Mouse (Mus musculus) erythroid progenitor cell, adult 5-6 weeks (primary cell): ENCODE data around the gene Plpp2. TPM values are rescaled to one million over a fixed set of nuclear protein-coding genes. Genes with fewer than 3 reads are reported as not detected.

Experiments
- ATAC-seq: replicated peaks from 2 replicates; pipeline ENCODE4 v1.8.0; 2016; ENCODE audit warnings: moderate number of reproducible peaks, mild to moderate bottlenecking, moderate TSS enrichment, inconsistent platforms; ENCODE audit not compliant: poor library complexity, low FRiP score, severe bottlenecking
- total RNA-seq, 2 experiments: library from RNA; stranded (forward) in 1 of 2; stranded (reverse) in 1 of 2; fragments of 150-400 nt in 1 of 2; fragments of 186-747, 209-891 nt in 1 of 2; gene quantifications; 2 replicates each; pipeline versions ENCODE4 v1.2.3 to v1.2.4; 2015 to 2017; ENCODE audit warnings: low replicate concordance in 2 of 2

Plpp2 gene
- total RNA-seq, 2 experiments from 2014 or later, result 2.5 TPM; not detected in 1

- ATAC-seq, result no peak
These were observed 830 bp upstream of the Plpp2 start for GRCm38 (mm10) chr10:79534426-79534825.

GRCm38 (mm10) chr10:79532678-79533077 lies 918 bp downstream of the Plpp2 start:
- no peak for ATAC-seq

GRCm38 (mm10) chr10:79531593-79531992 lies 2.0 kb downstream of the Plpp2 start:
- ATAC-seq, result no peak

- ATAC-seq, result no peak
These were observed 2.9 kb downstream of the Plpp2 start for GRCm38 (mm10) chr10:79530721-79531120.

- ATAC-seq, result no peak
These were observed 3.4 kb downstream of the Plpp2 start for GRCm38 (mm10) chr10:79530241-79530640.

- no peak for ATAC-seq
These were observed 5.5 kb downstream of the Plpp2 start for GRCm38 (mm10) chr10:79528081-79528480.

- no peak for ATAC-seq
These were observed 6.1 kb downstream of the Plpp2 start for GRCm38 (mm10) chr10:79527453-79527845.

- ATAC-seq, result no peak
These were observed 6.7 kb downstream of the Plpp2 start for GRCm38 (mm10) chr10:79526661-79527452.

GRCm38 (mm10) chr10:79525456-79526325 lies 7.9 kb downstream of the Plpp2 start:
- no peak for ATAC-seq

GRCm38 (mm10) chr10:79524433-79524832 lies 9.2 kb downstream of the Plpp2 start:
- no peak for ATAC-seq

GRCm38 (mm10) chr10:79506709-79507108 lies 26.9 kb downstream of the Plpp2 start:
- no peak for ATAC-seq

- ATAC-seq, result no peak
These were observed 30.6 kb downstream of the Plpp2 start for GRCm38 (mm10) chr10:79502830-79503644.

- ATAC-seq, result no peak
These were observed 36.8 kb downstream of the Plpp2 start for GRCm38 (mm10) chr10:79496701-79497288.

- no peak for ATAC-seq
These were observed 37.7 kb downstream of the Plpp2 start for GRCm38 (mm10) chr10:79495886-79496285.

Other genes starting within 250 kb of the Plpp2 start
- gene Vmn2r82, start 177.3 kb downstream of the Plpp2 start, total RNA-seq (2015; ENCODE audit: low replicate concordance), result not detected in 2 replicates
- gene Vmn2r82, start 177.3 kb downstream of the Plpp2 start, total RNA-seq (2017; ENCODE audit: low replicate concordance), result not detected in 2 replicates
- gene Vmn2r83, start 65.1 kb downstream of the Plpp2 start, total RNA-seq (2015; ENCODE audit: low replicate concordance), result not detected in 2 replicates
- gene Vmn2r83, start 65.1 kb downstream of the Plpp2 start, total RNA-seq (2017; ENCODE audit: low replicate concordance), result not detected in 2 replicates
- gene Mier2, start 21.4 kb upstream of the Plpp2 start, total RNA-seq (2015; ENCODE audit: low replicate concordance), result not detected in 2 replicates
- 0.77 TPM in 1 of 2 replicates, not detected in the other for gene Mier2, start 21.4 kb upstream of the Plpp2 start, total RNA-seq (2017; ENCODE audit: low replicate concordance)
- not detected in 2 replicates for gene Theg, start 53.5 kb upstream of the Plpp2 start, total RNA-seq (2015; ENCODE audit: low replicate concordance)
- not detected in 2 replicates for gene Theg, start 53.5 kb upstream of the Plpp2 start, total RNA-seq (2017; ENCODE audit: low replicate concordance)
- gene C2cd4c, start 80.2 kb upstream of the Plpp2 start, total RNA-seq (2015; ENCODE audit: low replicate concordance), result not detected in 2 replicates
- not detected in 2 replicates for gene C2cd4c, start 80.2 kb upstream of the Plpp2 start, total RNA-seq (2017; ENCODE audit: low replicate concordance)
- not detected in 2 replicates for gene Shc2, start 104.1 kb upstream of the Plpp2 start, total RNA-seq (2015; ENCODE audit: low replicate concordance)
- gene Shc2, start 104.1 kb upstream of the Plpp2 start, total RNA-seq (2017; ENCODE audit: low replicate concordance), result not detected in 2 replicates
- gene Odf3l2, start 111.9 kb upstream of the Plpp2 start, total RNA-seq (2015; ENCODE audit: low replicate concordance), result not detected in 2 replicates
- not detected in 2 replicates for gene Odf3l2, start 111.9 kb upstream of the Plpp2 start, total RNA-seq (2017; ENCODE audit: low replicate concordance)
- not detected in 2 replicates for gene Madcam1, start 130.8 kb upstream of the Plpp2 start, total RNA-seq (2015; ENCODE audit: low replicate concordance)
- not detected in 2 replicates for gene Madcam1, start 130.8 kb upstream of the Plpp2 start, total RNA-seq (2017; ENCODE audit: low replicate concordance)
- gene Tpgs1, start 135.6 kb upstream of the Plpp2 start, total RNA-seq (2015; ENCODE audit: low replicate concordance), result 12.2 and 15.9 TPM in 2 replicates
- gene Tpgs1, start 135.6 kb upstream of the Plpp2 start, total RNA-seq (2017; ENCODE audit: low replicate concordance), result 1.9 and 8.3 TPM in 2 replicates
- 42.2 and 66.7 TPM in 2 replicates for gene Cdc34, start 148.4 kb upstream of the Plpp2 start, total RNA-seq (2015; ENCODE audit: low replicate concordance)
- 82.7 and 87.2 TPM in 2 replicates for gene Cdc34, start 148.4 kb upstream of the Plpp2 start, total RNA-seq (2017; ENCODE audit: low replicate concordance)
- not detected in 2 replicates for gene Gzmm, start 155.2 kb upstream of the Plpp2 start, total RNA-seq (2015; ENCODE audit: low replicate concordance)
- not detected in 2 replicates for gene Gzmm, start 155.2 kb upstream of the Plpp2 start, total RNA-seq (2017; ENCODE audit: low replicate concordance)
- 1,896 and 2,324 TPM in 2 replicates for gene Bsg, start 170.7 kb upstream of the Plpp2 start, total RNA-seq (2015; ENCODE audit: low replicate concordance)
- 1,328 and 1,345 TPM in 2 replicates for gene Bsg, start 170.7 kb upstream of the Plpp2 start, total RNA-seq (2017; ENCODE audit: low replicate concordance)
- gene Hcn2, start 182.8 kb upstream of the Plpp2 start, total RNA-seq (2015; ENCODE audit: low replicate concordance), result not detected in 2 replicates
- not detected in 2 replicates for gene Hcn2, start 182.8 kb upstream of the Plpp2 start, total RNA-seq (2017; ENCODE audit: low replicate concordance)
- 8.0 TPM in 1 of 2 replicates, not detected in the other for gene Polrmt, start 212.8 kb upstream of the Plpp2 start, total RNA-seq (2015; ENCODE audit: low replicate concordance)
- 0.64 and 4.4 TPM in 2 replicates for gene Polrmt, start 212.8 kb upstream of the Plpp2 start, total RNA-seq (2017; ENCODE audit: low replicate concordance)
- not detected in 2 replicates for gene Fgf22, start 221.3 kb upstream of the Plpp2 start, total RNA-seq (2015; ENCODE audit: low replicate concordance)
- not detected in 2 replicates for gene Fgf22, start 221.3 kb upstream of the Plpp2 start, total RNA-seq (2017; ENCODE audit: low replicate concordance)
- gene Rnf126, start 233.2 kb upstream of the Plpp2 start, total RNA-seq (2015; ENCODE audit: low replicate concordance), result 40.0 and 58.7 TPM in 2 replicates
- 18.3 and 19.4 TPM in 2 replicates for gene Rnf126, start 233.2 kb upstream of the Plpp2 start, total RNA-seq (2017; ENCODE audit: low replicate concordance)
- 5.4 TPM in 1 of 2 replicates, not detected in the other for gene Fstl3, start 243.5 kb upstream of the Plpp2 start, total RNA-seq (2015; ENCODE audit: low replicate concordance)
- 0.38 and 1.3 TPM in 2 replicates for gene Fstl3, start 243.5 kb upstream of the Plpp2 start, total RNA-seq (2017; ENCODE audit: low replicate concordance)